Mouse (Mus musculus) CH12.LX (cell line): ENCODE measurements around the gene Igf1. TPM values are rescaled to one million over a fixed set of nuclear protein-coding genes. Genes with fewer than 3 reads are reported as not detected.

ENCODE experiments used
- DNase-seq: peaks from one replicate; pipeline ENCODE4 v3.0.0-alpha.2; 2013; ENCODE audit errors: extremely low read depth
- H3K27ac ChIP-seq: 2 replicates; pipeline ENCODE4 v1.5.1; 2012; ENCODE audit warnings: low read depth, mild to moderate bottlenecking, control low read depth, moderate library complexity; ENCODE audit not compliant: insufficient read depth
- H3K27me3 ChIP-seq: replicated peaks from 2 replicates; pipeline ENCODE3; 2012; ENCODE audit warnings: inconsistent platforms
- H3K36me3 ChIP-seq, 2 experiments: replicated peaks in 1 of 2; 2 replicates each; pipeline versions ENCODE3 to v1.6.1; 2012; ENCODE audit warnings: inconsistent platforms in 1 of 2, low read length in 1 of 2, mild to moderate bottlenecking in 1 of 2, mixed read lengths in 1 of 2, moderate library complexity in 1 of 2; ENCODE audit not compliant: control insufficient read depth in 1 of 2, insufficient read depth in 1 of 2
- H3K4me1 ChIP-seq, 2 experiments: 2 replicates each; pipeline ENCODE4 v1.6.1; 2012; ENCODE audit warnings: inconsistent platforms in 1 of 2, moderate library complexity in 1 of 2; ENCODE audit not compliant: insufficient read depth in 2 of 2, control insufficient read depth in 1 of 2
- H3K4me2 ChIP-seq: 2 replicates; pipeline ENCODE4 v1.6.1; 2012; ENCODE audit warnings: low read depth, mild to moderate bottlenecking, control low read depth; ENCODE audit not compliant: poor library complexity, insufficient read depth, severe bottlenecking
- H3K4me3 ChIP-seq, 3 experiments: fragments of 150-350 bp in 1 of 3; sonication (generic) in 1 of 3; replicated peaks in 1 of 3; 2 replicates each; pipeline versions ENCODE3 to v1.5.1; 2011 to 2012; ENCODE audit warnings: low read depth in 2 of 3, low read length in 2 of 3, mild to moderate bottlenecking in 2 of 3, moderate library complexity in 2 of 3, control low read depth in 1 of 3, improper control_type of control experiment in 1 of 3, inconsistent platforms in 1 of 3, mixed read lengths in 1 of 3; ENCODE audit not compliant: poor library complexity in 1 of 3
- H3K79me2 ChIP-seq: replicated peaks from 2 replicates; pipeline ENCODE4 v1.6.1; 2012; ENCODE audit warnings: mild to moderate bottlenecking, moderate library complexity; ENCODE audit not compliant: control insufficient read depth, poor library complexity, insufficient read depth, severe bottlenecking; ENCODE audit errors: extremely low read depth
- H3K9ac ChIP-seq: 2 replicates; pipeline ENCODE4 v1.6.1; 2012; ENCODE audit warnings: low read depth, mild to moderate bottlenecking, control low read depth, moderate library complexity; ENCODE audit not compliant: insufficient read depth
- H3K9me3 ChIP-seq: replicated peaks from 2 replicates; pipeline ENCODE3; 2012; ENCODE audit warnings: low read length, inconsistent platforms, mixed read lengths
- BHLHE40 ChIP-seq: IDR thresholded peaks from 2 replicates; pipeline ENCODE4 v1.6.1; 2011; ENCODE audit warnings: mild to moderate bottlenecking, low read depth, low read length, improper control_type of control experiment
- CHD1 ChIP-seq: IDR thresholded peaks from 2 replicates; pipeline ENCODE4 v1.6.1; 2012; ENCODE audit warnings: low read depth, low read length, improper control_type of control experiment, inconsistent platforms
- CHD2 ChIP-seq: IDR thresholded peaks from 2 replicates; pipeline ENCODE4 v1.6.1; 2011; ENCODE audit warnings: low read length, improper control_type of control experiment
- CTCF ChIP-seq, 2 experiments: IDR thresholded peaks in 1 of 2; conservative IDR thresholded peaks in 1 of 2; 2 replicates each; pipeline ENCODE4 v1.5.1; 2011 to 2012; ENCODE audit warnings: low read depth in 2 of 2, low read length in 2 of 2, improper control_type of control experiment in 1 of 2, inconsistent platforms in 1 of 2, mild to moderate bottlenecking in 1 of 2, moderate library complexity in 1 of 2
- E2F4 ChIP-seq: IDR thresholded peaks from 2 replicates; pipeline ENCODE4 v1.6.1; 2011; ENCODE audit warnings: low read depth, low read length, improper control_type of control experiment; ENCODE audit not compliant: insufficient replicate concordance
- ETS1 ChIP-seq: conservative IDR thresholded peaks from 2 replicates; pipeline ENCODE4 v1.6.1; 2012; ENCODE audit warnings: low read depth, mild to moderate bottlenecking, inconsistent platforms, low read length, improper control_type of control experiment, moderate library complexity
- IRF4 ChIP-seq: IDR thresholded peaks from 2 replicates; pipeline ENCODE4 v1.6.1; 2014; ENCODE audit warnings: low read depth, mild to moderate bottlenecking, inconsistent platforms, low read length, improper control_type of control experiment
- JUND ChIP-seq: conservative IDR thresholded peaks from 2 replicates; pipeline ENCODE4 v1.6.1; 2011; ENCODE audit warnings: low read depth, low read length, improper control_type of control experiment
- KAT2A ChIP-seq: IDR thresholded peaks from 2 replicates; pipeline ENCODE4 v1.6.1; 2012; ENCODE audit warnings: low read length, improper control_type of control experiment, inconsistent platforms; ENCODE audit not compliant: insufficient replicate concordance
- MAFK ChIP-seq: IDR thresholded peaks from 2 replicates; pipeline ENCODE4 v1.6.1; 2011; ENCODE audit warnings: low read length, improper control_type of control experiment; ENCODE audit not compliant: insufficient replicate concordance
- MAX ChIP-seq: IDR thresholded peaks from 2 replicates; pipeline ENCODE4 v1.6.1; 2011; ENCODE audit warnings: low read length, improper control_type of control experiment
- MAZ ChIP-seq: IDR thresholded peaks from 2 replicates; pipeline ENCODE4 v1.6.1; 2012; ENCODE audit warnings: low read depth, mild to moderate bottlenecking, inconsistent platforms, low read length, improper control_type of control experiment, moderate library complexity
- MEF2A ChIP-seq: IDR thresholded peaks from 2 replicates; pipeline ENCODE4 v1.6.1; 2014; ENCODE audit warnings: low read depth, mild to moderate bottlenecking, inconsistent platforms, low read length, improper control_type of control experiment, borderline replicate concordance
- NELFE ChIP-seq: IDR thresholded peaks from 2 replicates; pipeline ENCODE4 v1.6.1; 2011; ENCODE audit warnings: low read depth, low read length, improper control_type of control experiment
- NRF1 ChIP-seq: IDR thresholded peaks from 2 replicates; pipeline ENCODE4 v1.6.1; 2014; ENCODE audit warnings: low read depth, mild to moderate bottlenecking, inconsistent platforms, low read length, improper control_type of control experiment, moderate library complexity
- PAX5 ChIP-seq: IDR thresholded peaks from 2 replicates; pipeline ENCODE4 v1.6.1; 2012; ENCODE audit warnings: low read length, inconsistent platforms, mixed read lengths
- POLR2AphosphoS2 ChIP-seq: IDR thresholded peaks from 2 replicates; pipeline ENCODE4 v1.6.1; 2011; ENCODE audit warnings: low read depth, low read length, improper control_type of control experiment
- RAD21 ChIP-seq: IDR thresholded peaks from 2 replicates; pipeline ENCODE4 v1.6.1; 2011; ENCODE audit warnings: low read depth, mild to moderate bottlenecking, low read length, improper control_type of control experiment, moderate library complexity
- SIN3A ChIP-seq: IDR thresholded peaks from 2 replicates; pipeline ENCODE4 v1.6.1; 2012; ENCODE audit warnings: low read length, improper control_type of control experiment, inconsistent platforms
- USF1 ChIP-seq: IDR thresholded peaks from 2 replicates; pipeline ENCODE4 v1.6.1; 2014; ENCODE audit warnings: low read depth, mild to moderate bottlenecking, inconsistent platforms, low read length, improper control_type of control experiment
- ZKSCAN1 ChIP-seq: IDR thresholded peaks from 2 replicates; pipeline ENCODE4 v1.6.1; 2012; ENCODE audit warnings: low read depth, inconsistent platforms, low read length, improper control_type of control experiment, borderline replicate concordance
- dilution Hi-C: fragments of 300-500 bp; cut with MboI; formaldehyde crosslinking; loops from 2 replicates; pipeline ENCODE4 v1.14.3; 2020; ENCODE audit warnings: low sequenced_read_pairs; ENCODE audit not compliant: extremely low pct_unique_long_range_greater_than_20kb, extremely low pct_ligation_motif_present
- in situ Hi-C: fragments of 300-500 bp; cut with MboI; formaldehyde crosslinking; loops from 3 replicates; pipeline ENCODE4 v1.14.3; 2019; ENCODE audit warnings: low sequenced_read_pairs, low pct_ligation_motif_present, low pct_unique_long_range_greater_than_20kb, mixed read lengths
- polyA plus RNA-seq: library from polyadenylated mRNA; unstranded; fragments of >175 nt; gene quantifications from 2 replicates; pipeline ENCODE4 v1.2.1, GENCODE M21; 2012; ENCODE audit warnings: low read depth; ENCODE audit not compliant: insufficient read length
- total RNA-seq, 2 experiments: library from RNA; depleted of rRNA; stranded (reverse); fragments of 300-350 nt in 1 of 2; fragments of >200 nt in 1 of 2; gene quantifications; 2 replicates each; pipeline ENCODE4 v1.2.3; 2012 to 2014

The Igf1 gene
- total and polyA plus RNA-seq, 3 experiments: 0.23 TPM; not detected in 2

- TF ChIP-seq JUND: no peak
- no peak for TF ChIP-seq CTCF (conservative IDR thresholded peaks at IDR 0.05 in 1 of 2, IDR thresholded peaks at IDR 0.05 in 1 of 2; ENCODE audit: low read depth in 2 of 2, low read length in 2 of 2)
- no peak for TF ChIP-seq E2F4
- TF ChIP-seq POLR2AphosphoS2: no peak
- no peak for TF ChIP-seq RAD21
- TF ChIP-seq IRF4: no peak
- no peak for TF ChIP-seq NELFE
- no peak for TF ChIP-seq CHD1
- no peak for TF ChIP-seq USF1
- TF ChIP-seq CHD2: no peak
- TF ChIP-seq MAFK: no peak
- no peak for TF ChIP-seq MAZ
- TF ChIP-seq ZKSCAN1: no peak
- TF ChIP-seq MEF2A: no peak
- TF ChIP-seq KAT2A: no peak
- no peak for TF ChIP-seq ETS1
- TF ChIP-seq PAX5: no peak
- in situ Hi-C loops (no loop called here), dilution Hi-C loops (no loop called here)
- H3K27ac ChIP-seq: no peak overlapping the region
- H3K4me1 ChIP-seq: peaks cover 2 to 12% of the 10 kb centered on the region in 2 experiments; a peak in 2 of 4 replicates
- H3K4me2 ChIP-seq: no peak overlapping the region
- no peaks in the 10 kb centered on the region for H3K36me3 ChIP-seq
- no peak overlapping the region for H3K4me3 ChIP-seq
- no peak for DNase-seq
- H3K9me3 ChIP-seq: no peaks in the 10 kb centered on the region
- no peaks in the 10 kb centered on the region for H3K27me3 ChIP-seq
- H3K79me2 ChIP-seq: no peaks in the 10 kb centered on the region
- no peak overlapping the region for H3K9ac ChIP-seq
Measured at GRCm38 (mm10) chr10:87901916-87902315, 43.9 kb downstream of the Igf1 start.

- TF ChIP-seq MEF2A (no peak), MAX (no peak), POLR2AphosphoS2 (no peak), BHLHE40 (no peak), NRF1 (no peak), SIN3A (no peak), MAZ (no peak), IRF4 (no peak)
- H3K9me3 ChIP-seq: no peaks in the 10 kb centered on the region
- H3K4me2 ChIP-seq: no peak overlapping the region
- H3K27me3 ChIP-seq: no peaks in the 10 kb centered on the region
- H3K4me3 ChIP-seq: no peak overlapping the region
- H3K9ac ChIP-seq: no peak overlapping the region
- no peak for DNase-seq
- in situ Hi-C loops (no loop called here), dilution Hi-C loops (no loop called here)
- H3K4me1 ChIP-seq: peaks cover 2 to 12% of the 10 kb centered on the region in 2 experiments; a peak in 2 of 4 replicates
- no peak overlapping the region for H3K27ac ChIP-seq
- H3K36me3 ChIP-seq: no peaks in the 10 kb centered on the region
- no peaks in the 10 kb centered on the region for H3K79me2 ChIP-seq
Measured at GRCm38 (mm10) chr10:87904324-87904723, 46.3 kb downstream of the Igf1 start.
